Mouse (Mus musculus) CH12.LX (cell line): ENCODE results near the gene Fbp1. TPM values are rescaled to one million over a fixed set of nuclear protein-coding genes. Genes with fewer than 3 reads are reported as not detected.
"Not testable (repeated sequence)": the region's sequence is repeated elsewhere in the genome, so short reads cannot be mapped to it uniquely, and the experiment has no call there.

Experiments used
- DNase-seq: peaks from one replicate; pipeline ENCODE4 v3.0.0-alpha.2; 2013; ENCODE audit errors: extremely low read depth
- H3K27ac ChIP-seq: 2 replicates; pipeline ENCODE4 v1.5.1; 2012; ENCODE audit warnings: low read depth, mild to moderate bottlenecking, control low read depth, moderate library complexity; ENCODE audit not compliant: insufficient read depth
- H3K27me3 ChIP-seq: replicated peaks from 2 replicates; pipeline ENCODE3; 2012; ENCODE audit warnings: inconsistent platforms
- H3K36me3 ChIP-seq, 2 experiments: replicated peaks in 1 of 2; 2 replicates each; pipeline versions ENCODE3 to v1.6.1; 2012; ENCODE audit warnings: inconsistent platforms in 1 of 2, low read length in 1 of 2, mild to moderate bottlenecking in 1 of 2, mixed read lengths in 1 of 2, moderate library complexity in 1 of 2; ENCODE audit not compliant: control insufficient read depth in 1 of 2, insufficient read depth in 1 of 2
- H3K4me1 ChIP-seq, 2 experiments: 2 replicates each; pipeline ENCODE4 v1.6.1; 2012; ENCODE audit warnings: inconsistent platforms in 1 of 2, moderate library complexity in 1 of 2; ENCODE audit not compliant: insufficient read depth in 2 of 2, control insufficient read depth in 1 of 2
- H3K4me2 ChIP-seq: 2 replicates; pipeline ENCODE4 v1.6.1; 2012; ENCODE audit warnings: low read depth, mild to moderate bottlenecking, control low read depth; ENCODE audit not compliant: poor library complexity, insufficient read depth, severe bottlenecking
- H3K4me3 ChIP-seq, 3 experiments: fragments of 150-350 bp in 1 of 3; sonication (generic) in 1 of 3; replicated peaks in 1 of 3; 2 replicates each; pipeline versions ENCODE3 to v1.5.1; 2011 to 2012; ENCODE audit warnings: low read depth in 2 of 3, low read length in 2 of 3, mild to moderate bottlenecking in 2 of 3, moderate library complexity in 2 of 3, control low read depth in 1 of 3, improper control_type of control experiment in 1 of 3, inconsistent platforms in 1 of 3, mixed read lengths in 1 of 3; ENCODE audit not compliant: poor library complexity in 1 of 3
- H3K79me2 ChIP-seq: replicated peaks from 2 replicates; pipeline ENCODE4 v1.6.1; 2012; ENCODE audit warnings: mild to moderate bottlenecking, moderate library complexity; ENCODE audit not compliant: control insufficient read depth, poor library complexity, insufficient read depth, severe bottlenecking; ENCODE audit errors: extremely low read depth
- H3K9ac ChIP-seq: 2 replicates; pipeline ENCODE4 v1.6.1; 2012; ENCODE audit warnings: low read depth, mild to moderate bottlenecking, control low read depth, moderate library complexity; ENCODE audit not compliant: insufficient read depth
- H3K9me3 ChIP-seq: replicated peaks from 2 replicates; pipeline ENCODE3; 2012; ENCODE audit warnings: low read length, inconsistent platforms, mixed read lengths
- E2F4 ChIP-seq: IDR thresholded peaks from 2 replicates; pipeline ENCODE4 v1.6.1; 2011; ENCODE audit warnings: low read depth, low read length, improper control_type of control experiment; ENCODE audit not compliant: insufficient replicate concordance
- ELF1 ChIP-seq: IDR thresholded peaks from 2 replicates; pipeline ENCODE4 v1.6.1; 2014; ENCODE audit warnings: low read depth, mild to moderate bottlenecking, inconsistent platforms, low read length, improper control_type of control experiment
- ETS1 ChIP-seq: conservative IDR thresholded peaks from 2 replicates; pipeline ENCODE4 v1.6.1; 2012; ENCODE audit warnings: low read depth, mild to moderate bottlenecking, inconsistent platforms, low read length, improper control_type of control experiment, moderate library complexity
- GABPA ChIP-seq: IDR thresholded peaks from 2 replicates; pipeline ENCODE4 v1.6.1; 2012; ENCODE audit warnings: low read depth, low read length, improper control_type of control experiment, inconsistent platforms; ENCODE audit not compliant: insufficient replicate concordance
- HCFC1 ChIP-seq: IDR thresholded peaks from 2 replicates; pipeline ENCODE4 v1.6.1; 2012; ENCODE audit warnings: low read depth, mild to moderate bottlenecking, inconsistent platforms, low read length, improper control_type of control experiment
- IRF4 ChIP-seq: IDR thresholded peaks from 2 replicates; pipeline ENCODE4 v1.6.1; 2014; ENCODE audit warnings: low read depth, mild to moderate bottlenecking, inconsistent platforms, low read length, improper control_type of control experiment
- JUND ChIP-seq: conservative IDR thresholded peaks from 2 replicates; pipeline ENCODE4 v1.6.1; 2011; ENCODE audit warnings: low read depth, low read length, improper control_type of control experiment
- MAFK ChIP-seq: IDR thresholded peaks from 2 replicates; pipeline ENCODE4 v1.6.1; 2011; ENCODE audit warnings: low read length, improper control_type of control experiment; ENCODE audit not compliant: insufficient replicate concordance
- MAX ChIP-seq: IDR thresholded peaks from 2 replicates; pipeline ENCODE4 v1.6.1; 2011; ENCODE audit warnings: low read length, improper control_type of control experiment
- MAZ ChIP-seq: IDR thresholded peaks from 2 replicates; pipeline ENCODE4 v1.6.1; 2012; ENCODE audit warnings: low read depth, mild to moderate bottlenecking, inconsistent platforms, low read length, improper control_type of control experiment, moderate library complexity
- MYC ChIP-seq: IDR thresholded peaks from 2 replicates; pipeline ENCODE4 v1.6.1; 2011; ENCODE audit warnings: low read depth, mild to moderate bottlenecking, improper control_type of control experiment, low read length
- NRF1 ChIP-seq: IDR thresholded peaks from 2 replicates; pipeline ENCODE4 v1.6.1; 2014; ENCODE audit warnings: low read depth, mild to moderate bottlenecking, inconsistent platforms, low read length, improper control_type of control experiment, moderate library complexity
- RCOR1 ChIP-seq: conservative IDR thresholded peaks from 2 replicates; pipeline ENCODE4 v1.6.1; 2012; ENCODE audit warnings: low read depth, mild to moderate bottlenecking, inconsistent platforms, low read length, improper control_type of control experiment
- SIN3A ChIP-seq: IDR thresholded peaks from 2 replicates; pipeline ENCODE4 v1.6.1; 2012; ENCODE audit warnings: low read length, improper control_type of control experiment, inconsistent platforms
- ZNF384 ChIP-seq: IDR thresholded peaks from 2 replicates; pipeline ENCODE4 v1.6.1; 2012; ENCODE audit warnings: low read depth, low read length, improper control_type of control experiment, inconsistent platforms
- dilution Hi-C: fragments of 300-500 bp; cut with MboI; formaldehyde crosslinking; loops from 2 replicates; pipeline ENCODE4 v1.14.3; 2020; ENCODE audit warnings: low sequenced_read_pairs; ENCODE audit not compliant: extremely low pct_unique_long_range_greater_than_20kb, extremely low pct_ligation_motif_present
- in situ Hi-C: fragments of 300-500 bp; cut with MboI; formaldehyde crosslinking; loops from 3 replicates; pipeline ENCODE4 v1.14.3; 2019; ENCODE audit warnings: low sequenced_read_pairs, low pct_ligation_motif_present, low pct_unique_long_range_greater_than_20kb, mixed read lengths
- polyA plus RNA-seq: library from polyadenylated mRNA; unstranded; fragments of >175 nt; gene quantifications from 2 replicates; pipeline ENCODE4 v1.2.1, GENCODE M21; 2012; ENCODE audit warnings: low read depth; ENCODE audit not compliant: insufficient read length
- total RNA-seq, 2 experiments: library from RNA; depleted of rRNA; stranded (reverse); fragments of 300-350 nt in 1 of 2; fragments of >200 nt in 1 of 2; gene quantifications; 2 replicates each; pipeline ENCODE4 v1.2.3; 2012 to 2014

The Fbp1 gene
- total and polyA plus RNA-seq, 3 experiments: not detected

DNA sequence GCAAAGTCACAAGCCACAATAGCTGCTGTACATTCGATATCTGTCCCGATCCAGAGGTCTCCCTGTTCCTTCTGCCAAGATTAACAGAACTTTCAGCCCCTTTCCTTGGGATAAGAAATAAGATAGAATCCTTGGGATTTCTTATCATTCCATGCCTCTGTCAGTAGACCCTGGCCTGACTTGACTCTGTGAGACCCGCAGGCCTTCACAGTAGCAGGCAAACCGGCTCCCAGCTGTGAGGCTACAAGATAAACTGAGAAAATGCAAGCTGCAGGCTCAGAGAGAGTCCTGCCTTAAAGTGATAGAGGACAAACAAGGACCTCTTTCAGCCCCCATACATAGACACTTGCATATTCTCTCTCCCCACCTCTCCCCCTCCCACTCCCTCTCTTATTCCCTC, 54.7 kb downstream of the Fbp1 start:
- DNase-seq: no peak
- Histone ChIP-seq H3K4me3 (no peak overlapping the region), H3K79me2 (no peaks in the 10 kb centered on the region), H3K36me3 (no peaks in the 10 kb centered on the region), H3K4me1 (no peaks in the 10 kb centered on the region), H3K9ac (no peak overlapping the region), H3K27me3 (no peaks in the 10 kb centered on the region), H3K27ac (no peak overlapping the region), H3K9me3 (no peaks in the 10 kb centered on the region), H3K4me2 (no peak overlapping the region)
- dilution Hi-C loops (no loop called here), in situ Hi-C loops (no loop called here)
- TF ChIP-seq GABPA (no peak), MAFK (no peak), SIN3A (no peak), ELF1 (no peak), MAX (no peak), JUND (no peak), HCFC1 (no peak), MYC (no peak), ETS1 (no peak), ZNF384 (no peak), E2F4 (no peak)

GRCm38 (mm10) chr13:62832239-62832638, 55.8 kb downstream of the Fbp1 start:
- dilution Hi-C loops (no loop called here), in situ Hi-C loops (no loop called here)
- Histone ChIP-seq H3K4me1 (no peaks in the 10 kb centered on the region), H3K36me3 (no peaks in the 10 kb centered on the region), H3K9ac (no peak overlapping the region), H3K27me3 (no peaks in the 10 kb centered on the region), H3K4me3 (no peak overlapping the region), H3K9me3 (no peaks in the 10 kb centered on the region), H3K27ac (no peak overlapping the region), H3K79me2 (no peaks in the 10 kb centered on the region), H3K4me2 (no peak overlapping the region)
- TF ChIP-seq MAZ: no peak
- no peak for TF ChIP-seq RCOR1
- TF ChIP-seq GABPA: no peak
- TF ChIP-seq IRF4: no peak
- TF ChIP-seq NRF1: no peak
- no peak for DNase-seq

GRCm38 (mm10) chr13:62815705-62816104, 72.4 kb downstream of the Fbp1 start:
- dilution Hi-C loops, DNase-seq, H3K9ac ChIP-seq, H3K4me3 ChIP-seq, H3K79me2 ChIP-seq, H3K36me3 ChIP-seq, H3K27ac ChIP-seq, in situ Hi-C loops, H3K4me2 ChIP-seq, H3K4me1 ChIP-seq, H3K9me3 ChIP-seq, H3K27me3 ChIP-seq: not testable (repeated sequence)

Other genes with a start within 250 kb of the Fbp1 start
- gene Platr25, start 127.6 kb downstream of the Fbp1 start, total RNA-seq (2012; rRNA removed): 10.0 and 13.8 TPM in 2 replicates
- gene Platr25, start 127.6 kb downstream of the Fbp1 start, total RNA-seq (2014; rRNA removed): 26.7 and 31.5 TPM in 2 replicates
- 13.2 and 15.0 TPM in 2 replicates for gene Platr25, start 127.6 kb downstream of the Fbp1 start, polyA plus RNA-seq
- 2.4 and 2.5 TPM in 2 replicates for gene Gm5141, start 102.5 kb downstream of the Fbp1 start, total RNA-seq (2012; rRNA removed)
- 5.7 and 7.1 TPM in 2 replicates for gene Gm5141, start 102.5 kb downstream of the Fbp1 start, total RNA-seq (2014; rRNA removed)
- gene Gm5141, start 102.5 kb downstream of the Fbp1 start, polyA plus RNA-seq: 2.0 and 2.3 TPM in 2 replicates
- gene Fbp2, start 29.9 kb downstream of the Fbp1 start, total RNA-seq (2012; rRNA removed): 0.13 TPM in 1 of 2 replicates, not detected in the other
- gene Fbp2, start 29.9 kb downstream of the Fbp1 start, total RNA-seq (2014; rRNA removed): 0.16 TPM in 1 of 2 replicates, not detected in the other
- not detected in 2 replicates for gene Fbp2, start 29.9 kb downstream of the Fbp1 start, polyA plus RNA-seq
- 19.8 and 23.3 TPM in 2 replicates for gene 2010111I01Rik, start 76.6 kb upstream of the Fbp1 start, total RNA-seq (2012; rRNA removed)
- gene 2010111I01Rik, start 76.6 kb upstream of the Fbp1 start, total RNA-seq (2014; rRNA removed): 14.4 and 15.8 TPM in 2 replicates
- 13.3 and 18.8 TPM in 2 replicates for gene 2010111I01Rik, start 76.6 kb upstream of the Fbp1 start, polyA plus RNA-seq